Comparison of ENCODE assay signal across 10 mouse cellular contexts in the genomic region with DNA sequence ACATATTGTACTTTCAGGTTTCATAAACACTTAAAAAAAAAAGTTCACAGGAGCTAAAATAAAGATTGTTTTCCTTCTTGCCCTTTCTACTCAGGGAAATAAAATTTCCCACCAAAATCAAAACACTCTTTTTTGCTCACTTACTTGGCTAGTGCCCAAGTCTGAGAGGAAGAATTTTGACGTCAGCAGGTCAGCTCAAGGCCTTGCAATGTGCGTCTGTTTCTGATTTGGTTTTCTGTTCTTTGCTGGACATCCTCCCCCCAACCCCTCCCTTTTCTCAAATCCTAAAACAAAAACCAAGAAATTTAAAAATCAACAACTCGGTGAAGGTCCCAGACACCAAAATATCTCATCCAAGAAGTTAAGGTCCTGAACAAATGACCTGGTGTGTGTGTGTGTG.
DNase-seq lines count a peak whose midpoint lies in the region; ATAC-seq and TF ChIP-seq lines count a peak whose summit lies in the region.
"Had no signal": no experiment of that assay in that cellular context is flagged by ENCODE, and none has a peak within 500 bp of the region (broad histone marks: within the 10 kb centered on the region; RNA-seq: fewer than 3 reads in every experiment).

No protein-coding gene starts in this region.

- DNase-seq in intestine, embryonic 14.5 days (ENCODE audit: low spot score) = no peak
- DNase-seq in kidney, adult 11 months = peak; percentile 56
- DNase-seq in lung, postnatal 0 days (ENCODE audit: low spot score) = peak; percentile 85
- DNase-seq in cerebellum, adult 9-11 months = no peak
- DNase-seq in left cerebral cortex, adult 18-20 months (ENCODE audit: low spot score in 2 of 2) = no peak
- DNase-seq in cerebellum, adult 11 months = no peak
- DNase-seq: cerebellum, adult 18-20 months had no signal

- H3K4me1 ChIP-seq in intestine, embryonic 14.5 days (replicated peaks; ENCODE audit: control insufficient read depth, insufficient read depth, low read length) = no peaks in the 10 kb centered on the region
- no peaks in the 10 kb centered on the region for H3K4me1 ChIP-seq in intestine, postnatal 0 days (replicated peaks; ENCODE audit: control insufficient read depth, insufficient read depth, low read length)
- no peaks in the 10 kb centered on the region for H3K4me1 ChIP-seq in cortical plate, adult 2 months (ENCODE audit: control insufficient read depth, insufficient read depth, low read length)
- no peaks in the 10 kb centered on the region; the same call in 1 of the 2 replicates for H3K4me1 ChIP-seq in lung, postnatal 0 days (ENCODE audit: insufficient read depth, low read depth, low read length)
- H3K4me1 ChIP-seq: midbrain, embryonic 10.5 days had no signal

- H3K9me3 ChIP-seq in intestine, embryonic 14.5 days (ENCODE audit: control insufficient read depth, low read length) = no peaks in the 10 kb centered on the region
- H3K9me3 ChIP-seq in intestine, postnatal 0 days (ENCODE audit: control insufficient read depth) = no peaks in the 10 kb centered on the region
- no peaks in the 10 kb centered on the region for H3K9me3 ChIP-seq in lung, postnatal 0 days (ENCODE audit: low read length)
- H3K9me3 ChIP-seq: midbrain, embryonic 10.5 days had no signal

- WGBS in intestine, embryonic 14.5 days = 24% methylated on average over 3 of the region's 3 CpGs
- WGBS in intestine, postnatal 0 days = 44% methylated on average over 3 of the region's 3 CpGs
- 14% methylated on average over 3 of the region's 3 CpGs for WGBS in lung, postnatal 0 days

- peaks cover 24% of the 10 kb centered on the region; the same call in 1 of the 2 replicates for H3K36me3 ChIP-seq in intestine, embryonic 14.5 days (ENCODE audit: control insufficient read depth, insufficient read depth, low read length)
- H3K36me3 ChIP-seq in intestine, postnatal 0 days (ENCODE audit: control insufficient read depth, insufficient read depth) = peaks cover 29% of the 10 kb centered on the region
- 0 out of 2 replicates have a peak, but pooled peaks cover 10% of the 10 kb centered on the region for H3K36me3 ChIP-seq in lung, postnatal 0 days (ENCODE audit: insufficient read depth, low read length)

- ATAC-seq in intestine, embryonic 14.5 days (replicated peaks; ENCODE audit: low FRiP score, low TSS enrichment, low read depth) = no peak
- no peak for ATAC-seq in intestine, postnatal 0 days
- ATAC-seq in lung, postnatal 0 days = peak; percentile 52; the same call in 1 of the 2 replicates

- no peaks in the 10 kb centered on the region for H3K27me3 ChIP-seq in intestine, embryonic 14.5 days (replicated peaks; ENCODE audit: control insufficient read depth, insufficient read depth, low read length)
- H3K27me3 ChIP-seq in intestine, postnatal 0 days (replicated peaks; ENCODE audit: control insufficient read depth, insufficient read depth, low read length) = no peaks in the 10 kb centered on the region
- H3K27me3 ChIP-seq in lung, postnatal 0 days (replicated peaks; ENCODE audit: insufficient read depth, low read length) = no peaks in the 10 kb centered on the region

- H3K27ac ChIP-seq in intestine, embryonic 14.5 days (ENCODE audit: low read depth) = peak overlapping the region; percentile 51; the same call in 1 of the 2 replicates
- H3K27ac ChIP-seq in intestine, postnatal 0 days (ENCODE audit: low read depth, low read length) = no peak overlapping the region
- H3K27ac ChIP-seq in cortical plate, adult 2 months (ENCODE audit: insufficient read depth, low read length) = peak overlapping the region; percentile 43; the same call in 1 of the 2 replicates
- H3K27ac ChIP-seq in lung, postnatal 0 days (ENCODE audit: low read length) = no peak overlapping the region
- H3K27ac ChIP-seq: midbrain, embryonic 10.5 days had no signal

- no peak for TF ChIP-seq CTCF in intestine, postnatal 0 days (IDR thresholded peaks at IDR 0.05; ENCODE audit: low read depth)
- no peak for TF ChIP-seq CTCF in cortical plate, adult 2 months (IDR thresholded peaks at IDR 0.05; ENCODE audit: extremely low read depth, insufficient read depth, low read length)
- TF ChIP-seq CTCF in lung, postnatal 0 days (IDR thresholded peaks at IDR 0.05) = no peak

- peak; percentile 57; the same call in 1 of the 2 replicates for TF ChIP-seq EP300 in lung, postnatal 0 days (IDR thresholded peaks at IDR 0.05)

- no peak overlapping the region for H3K4me2 ChIP-seq in intestine, embryonic 14.5 days (ENCODE audit: low read length)
- H3K4me2 ChIP-seq in intestine, postnatal 0 days (replicated peaks; ENCODE audit: low read depth) = no peak overlapping the region
- H3K4me2 ChIP-seq in lung, postnatal 0 days (replicated peaks; ENCODE audit: low read depth, low read length) = no peak overlapping the region

- no peak overlapping the region for H3K9ac ChIP-seq in intestine, embryonic 14.5 days (ENCODE audit: low read length)
- no peak overlapping the region for H3K9ac ChIP-seq in intestine, postnatal 0 days (ENCODE audit: low read depth, low read length)
- H3K9ac ChIP-seq in lung, postnatal 0 days (replicated peaks; ENCODE audit: low read depth) = no peak overlapping the region

- no peak for TF ChIP-seq POLR2A in cortical plate, adult 2 months (IDR thresholded peaks at IDR 0.05; ENCODE audit: extremely low read depth, insufficient read depth, low read length)

- H3K4me3 ChIP-seq in intestine, embryonic 14.5 days (ENCODE audit: low read depth, low read length) = no peak overlapping the region
- no peak overlapping the region for H3K4me3 ChIP-seq in intestine, postnatal 0 days (ENCODE audit: low read depth, low read length)
- no peak overlapping the region for H3K4me3 ChIP-seq in cortical plate, adult 2 months (ENCODE audit: insufficient read depth, low read length)
- no peak overlapping the region for H3K4me3 ChIP-seq in lung, postnatal 0 days (ENCODE audit: low read depth, low read length)
- H3K4me3 ChIP-seq: midbrain, embryonic 10.5 days had no signal

Comparison
In these comparisons a context has a peak if more than half of its experiments do, and no peak if none do; other contexts are left out.
1. H3K27ac ChIP-seq: peak in intestine, embryonic 14.5 days (single experiment) and cortical plate, adult 2 months (single experiment); none in intestine, postnatal 0 days (single experiment) and lung, postnatal 0 days (single experiment).
2. DNase-seq: peak in kidney, adult 11 months (single experiment) and lung, postnatal 0 days (single experiment); none in intestine, embryonic 14.5 days (single experiment), cerebellum, adult 9-11 months (single experiment), left cerebral cortex, adult 18-20 months (0 of 2) and cerebellum, adult 11 months (single experiment).